Mouse (Mus musculus): ENCODE results near the gene Mvp. TPM values are rescaled to one million over a fixed set of nuclear protein-coding genes. Genes with fewer than 3 reads are reported as not detected.

Gene Mvp
- total and polyA plus RNA-seq, 2 experiments from 2014 or later: 3.3 to 6.9 TPM

GRCm38 (mm10) chr7:126941171-126941570 is 73.2 kb downstream of the Mvp start:
- H3K27me3 ChIP-seq (ENCODE audit: insufficient read depth, low read length): no peaks in the 10 kb centered on the region
- no peaks in the 10 kb centered on the region for H3K4me1 ChIP-seq (ENCODE audit: insufficient read depth)
- ATAC-seq (no peak), DNase-seq (no peak)
- no peak overlapping the region for H3K4me2 ChIP-seq (ENCODE audit: low read depth)
- H3K27ac ChIP-seq (ENCODE audit: low read depth, low read length): no peak overlapping the region
- TF ChIP-seq CTCF (IDR thresholded peaks at IDR 0.05; ENCODE audit: low read depth): no peak
- no peaks in the 10 kb centered on the region for H3K9me3 ChIP-seq (ENCODE audit: low read length)
- H3K36me3 ChIP-seq (ENCODE audit: insufficient read depth): peaks cover 55% of the 10 kb centered on the region
- 51% methylated on average over 6 of the region's 6 CpGs for WGBS
- no peak overlapping the region for H3K9ac ChIP-seq
- no peak overlapping the region for H3K4me3 ChIP-seq (ENCODE audit: low read depth, low read length)

Small RNA genes lying within 50 kb of the gene (microRNA-seq; reads per million reads assigned to microRNA genes)
- 0 reads per million in 2 experiments for gene Gm44343

Other genes starting within 250 kb of the Mvp start
Only the 30 nearest of the 33 such genes appear.
- 0.31 and 0.38 TPM in 2 replicates for gene Tbx6, start 233.1 kb downstream of the Mvp start, total RNA-seq (2014; rRNA removed)
- 0.10 and 0.11 TPM in 2 replicates for gene Tbx6, start 233.1 kb downstream of the Mvp start, polyA plus RNA-seq (2015; fragmentation: Nextera tagmentation; extraction: Ambion mirVana)
- gene Ppp4c, start 222.1 kb downstream of the Mvp start, total RNA-seq (2014; rRNA removed): 114 and 119 TPM in 2 replicates
- 161 and 172 TPM in 2 replicates for gene Ppp4c, start 222.1 kb downstream of the Mvp start, polyA plus RNA-seq (2015; fragmentation: Nextera tagmentation; extraction: Ambion mirVana)
- gene Fam57b, start 217.0 kb downstream of the Mvp start, total RNA-seq (2014; rRNA removed): 33.2 and 34.4 TPM in 2 replicates
- 39.0 and 42.6 TPM in 2 replicates for gene Fam57b, start 217.0 kb downstream of the Mvp start, polyA plus RNA-seq (2015; fragmentation: Nextera tagmentation; extraction: Ambion mirVana)
- not detected in 2 replicates for gene 4930451I11Rik, start 183.0 kb downstream of the Mvp start, total RNA-seq (2014; rRNA removed)
- gene 4930451I11Rik, start 183.0 kb downstream of the Mvp start, polyA plus RNA-seq (2015; fragmentation: Nextera tagmentation; extraction: Ambion mirVana): 0.62 TPM in 1 of 2 replicates, not detected in the other
- gene Doc2a, start 167.2 kb downstream of the Mvp start, total RNA-seq (2014; rRNA removed): 35.7 and 148 TPM in 2 replicates
- gene Doc2a, start 167.2 kb downstream of the Mvp start, polyA plus RNA-seq (2015; fragmentation: Nextera tagmentation; extraction: Ambion mirVana): 31.5 and 32.5 TPM in 2 replicates
- gene Hirip3, start 152.6 kb downstream of the Mvp start, total RNA-seq (2014; rRNA removed): 11.7 and 21.3 TPM in 2 replicates
- gene Hirip3, start 152.6 kb downstream of the Mvp start, polyA plus RNA-seq (2015; fragmentation: Nextera tagmentation; extraction: Ambion mirVana): 9.9 and 19.5 TPM in 2 replicates
- 62.8 and 69.9 TPM in 2 replicates for gene Ino80e, start 152.2 kb downstream of the Mvp start, total RNA-seq (2014; rRNA removed)
- gene Ino80e, start 152.2 kb downstream of the Mvp start, polyA plus RNA-seq (2015; fragmentation: Nextera tagmentation; extraction: Ambion mirVana): 102 and 107 TPM in 2 replicates
- 100 and 110 TPM in 2 replicates for gene Taok2, start 129.9 kb downstream of the Mvp start, total RNA-seq (2014; rRNA removed)
- gene Taok2, start 129.9 kb downstream of the Mvp start, polyA plus RNA-seq (2015; fragmentation: Nextera tagmentation; extraction: Ambion mirVana): 30.5 and 42.6 TPM in 2 replicates
- 22.8 and 23.8 TPM in 2 replicates for gene Tmem219, start 91.7 kb downstream of the Mvp start, total RNA-seq (2014; rRNA removed)
- gene Tmem219, start 91.7 kb downstream of the Mvp start, polyA plus RNA-seq (2015; fragmentation: Nextera tagmentation; extraction: Ambion mirVana): 44.7 and 45.4 TPM in 2 replicates
- 140 and 142 TPM in 2 replicates for gene Kctd13, start 85.7 kb downstream of the Mvp start, total RNA-seq (2014; rRNA removed)
- gene Kctd13, start 85.7 kb downstream of the Mvp start, polyA plus RNA-seq (2015; fragmentation: Nextera tagmentation; extraction: Ambion mirVana): 218 and 222 TPM in 2 replicates
- gene Asphd1, start 65.0 kb downstream of the Mvp start, total RNA-seq (2014; rRNA removed): 14.3 and 37.2 TPM in 2 replicates
- gene Asphd1, start 65.0 kb downstream of the Mvp start, polyA plus RNA-seq (2015; fragmentation: Nextera tagmentation; extraction: Ambion mirVana): 10.3 and 13.6 TPM in 2 replicates
- gene Sez6l2, start 64.1 kb downstream of the Mvp start, total RNA-seq (2014; rRNA removed): 104 and 160 TPM in 2 replicates
- gene Sez6l2, start 64.1 kb downstream of the Mvp start, polyA plus RNA-seq (2015; fragmentation: Nextera tagmentation; extraction: Ambion mirVana): 38.3 and 45.3 TPM in 2 replicates
- 120 and 158 TPM in 2 replicates for gene Cdipt, start 38.7 kb downstream of the Mvp start, total RNA-seq (2014; rRNA removed)
- gene Cdipt, start 38.7 kb downstream of the Mvp start, polyA plus RNA-seq (2015; fragmentation: Nextera tagmentation; extraction: Ambion mirVana): 134 and 137 TPM in 2 replicates
- gene Cdiptos, start 38.5 kb downstream of the Mvp start, total RNA-seq (2014; rRNA removed): not detected in 2 replicates
- gene Cdiptos, start 38.5 kb downstream of the Mvp start, polyA plus RNA-seq (2015; fragmentation: Nextera tagmentation; extraction: Ambion mirVana): 0.53 and 0.62 TPM in 2 replicates
- gene Pagr1b, start 1.9 kb upstream of the Mvp start, total RNA-seq (2014; rRNA removed): 3.8 TPM in 1 of 2 replicates, not detected in the other
- 1.0 TPM in 1 of 2 replicates, not detected in the other for gene Pagr1b, start 1.9 kb upstream of the Mvp start, polyA plus RNA-seq (2015; fragmentation: Nextera tagmentation; extraction: Ambion mirVana)
- gene Pagr1a, start 2.7 kb upstream of the Mvp start, total RNA-seq (2014; rRNA removed): 19.2 and 21.9 TPM in 2 replicates
- 18.1 and 31.6 TPM in 2 replicates for gene Pagr1a, start 2.7 kb upstream of the Mvp start, polyA plus RNA-seq (2015; fragmentation: Nextera tagmentation; extraction: Ambion mirVana)
- gene Gm42742, start 6.5 kb upstream of the Mvp start, total RNA-seq (2014; rRNA removed): 49.1 and 53.6 TPM in 2 replicates
- gene Gm42742, start 6.5 kb upstream of the Mvp start, polyA plus RNA-seq (2015; fragmentation: Nextera tagmentation; extraction: Ambion mirVana): 36.7 and 42.2 TPM in 2 replicates
- 68.2 and 77.8 TPM in 2 replicates for gene Prrt2, start 6.6 kb upstream of the Mvp start, total RNA-seq (2014; rRNA removed)
- gene Prrt2, start 6.6 kb upstream of the Mvp start, polyA plus RNA-seq (2015; fragmentation: Nextera tagmentation; extraction: Ambion mirVana): 84.1 and 84.3 TPM in 2 replicates
- 176 and 200 TPM in 2 replicates for gene Maz, start 12.4 kb upstream of the Mvp start, total RNA-seq (2014; rRNA removed)
- gene Maz, start 12.4 kb upstream of the Mvp start, polyA plus RNA-seq (2015; fragmentation: Nextera tagmentation; extraction: Ambion mirVana): 69.5 and 73.9 TPM in 2 replicates
- gene Kif22, start 27.9 kb upstream of the Mvp start, total RNA-seq (2014; rRNA removed): 6.2 and 6.5 TPM in 2 replicates
- 16.6 and 17.3 TPM in 2 replicates for gene Kif22, start 27.9 kb upstream of the Mvp start, polyA plus RNA-seq (2015; fragmentation: Nextera tagmentation; extraction: Ambion mirVana)
- not detected in 2 replicates for gene Zg16, start 72.7 kb upstream of the Mvp start, total RNA-seq (2014; rRNA removed)
- not detected in 2 replicates for gene Zg16, start 72.7 kb upstream of the Mvp start, polyA plus RNA-seq (2015; fragmentation: Nextera tagmentation; extraction: Ambion mirVana)
- gene AI467606, start 76.7 kb upstream of the Mvp start, total RNA-seq (2014; rRNA removed): 1.4 and 1.5 TPM in 2 replicates
- 1.1 and 1.3 TPM in 2 replicates for gene AI467606, start 76.7 kb upstream of the Mvp start, polyA plus RNA-seq (2015; fragmentation: Nextera tagmentation; extraction: Ambion mirVana)
- 0.54 and 0.90 TPM in 2 replicates for gene Qprt, start 107.6 kb upstream of the Mvp start, total RNA-seq (2014; rRNA removed)
- 0.84 and 1.2 TPM in 2 replicates for gene Qprt, start 107.6 kb upstream of the Mvp start, polyA plus RNA-seq (2015; fragmentation: Nextera tagmentation; extraction: Ambion mirVana)
- gene Spn, start 123.2 kb upstream of the Mvp start, total RNA-seq (2014; rRNA removed): 0.14 and 0.15 TPM in 2 replicates
- gene Spn, start 123.2 kb upstream of the Mvp start, polyA plus RNA-seq (2015; fragmentation: Nextera tagmentation; extraction: Ambion mirVana): 0.10 TPM in 1 of 2 replicates, not detected in the other
- gene Cd2bp2, start 181.4 kb upstream of the Mvp start, total RNA-seq (2014; rRNA removed): 89.9 and 131 TPM in 2 replicates
- gene Cd2bp2, start 181.4 kb upstream of the Mvp start, polyA plus RNA-seq (2015; fragmentation: Nextera tagmentation; extraction: Ambion mirVana): 55.0 and 67.5 TPM in 2 replicates
- gene Tbc1d10b, start 193.8 kb upstream of the Mvp start, total RNA-seq (2014; rRNA removed): 63.8 and 68.7 TPM in 2 replicates
- 18.1 and 24.8 TPM in 2 replicates for gene Tbc1d10b, start 193.8 kb upstream of the Mvp start, polyA plus RNA-seq (2015; fragmentation: Nextera tagmentation; extraction: Ambion mirVana)
- gene Mylpf, start 194.3 kb upstream of the Mvp start, total RNA-seq (2014; rRNA removed): 0.52 and 1.6 TPM in 2 replicates
- gene Mylpf, start 194.3 kb upstream of the Mvp start, polyA plus RNA-seq (2015; fragmentation: Nextera tagmentation; extraction: Ambion mirVana): 1.8 and 3.2 TPM in 2 replicates
- gene Zfp553, start 218.4 kb upstream of the Mvp start, total RNA-seq (2014; rRNA removed): 34.3 and 46.6 TPM in 2 replicates
- 29.8 and 35.9 TPM in 2 replicates for gene Zfp553, start 218.4 kb upstream of the Mvp start, polyA plus RNA-seq (2015; fragmentation: Nextera tagmentation; extraction: Ambion mirVana)
- gene Sept1, start 218.5 kb upstream of the Mvp start, total RNA-seq (2014; rRNA removed): 6.5 and 8.0 TPM in 2 replicates
- gene Sept1, start 218.5 kb upstream of the Mvp start, polyA plus RNA-seq (2015; fragmentation: Nextera tagmentation; extraction: Ambion mirVana): 5.6 and 6.7 TPM in 2 replicates
- gene Zfp771, start 229.7 kb upstream of the Mvp start, total RNA-seq (2014; rRNA removed): 65.2 and 65.7 TPM in 2 replicates
- 75.1 and 75.9 TPM in 2 replicates for gene Zfp771, start 229.7 kb upstream of the Mvp start, polyA plus RNA-seq (2015; fragmentation: Nextera tagmentation; extraction: Ambion mirVana)

All from forebrain, postnatal 0 days (tissue).